Mouse (Mus musculus): ENCODE results near the gene Kcnma1. TPM values are rescaled to one million over a fixed set of nuclear protein-coding genes. Genes with fewer than 3 reads are reported as not detected.

The Kcnma1 gene
- polyA plus RNA-seq, 1 experiment from 2014 or later, result 17.2 TPM

GRCm38 (mm10) chr14:23712891-23713290 lies 301.4 kb downstream of the Kcnma1 start:
- no peaks in the 10 kb centered on the region for H3K9me3 ChIP-seq (ENCODE audit: control insufficient read depth, low read length)
- ATAC-seq, result no peak
- no peak overlapping the region for H3K27ac ChIP-seq (ENCODE audit: low read depth, low read length)
- no peaks in the 10 kb centered on the region for H3K27me3 ChIP-seq (replicated peaks; ENCODE audit: control insufficient read depth, insufficient read depth, low read length)
- no peak overlapping the region for H3K4me2 ChIP-seq (ENCODE audit: low read length)
- H3K4me3 ChIP-seq (ENCODE audit: low read length), result no peak overlapping the region
- H3K4me1 ChIP-seq (ENCODE audit: control insufficient read depth, insufficient read depth, low read depth, low read length), result no peaks in the 10 kb centered on the region; the same call in none of the 2 replicates
- H3K9ac ChIP-seq (ENCODE audit: low read depth, low read length), result no peak overlapping the region
- WGBS, result 83% methylated on average over 5 of the region's 5 CpGs
- H3K36me3 ChIP-seq (ENCODE audit: control insufficient read depth, insufficient read depth, low read length), result no peaks in the 10 kb centered on the region

- Histone ChIP-seq H3K27ac (ENCODE audit: low read depth, low read length) (peak overlapping the region; percentile 13; the same call in 1 of the 2 replicates), H3K9ac (ENCODE audit: low read depth, low read length) (no peak overlapping the region), H3K4me2 (ENCODE audit: low read length) (no peak overlapping the region), H3K9me3 (ENCODE audit: control insufficient read depth, low read length) (no peaks in the 10 kb centered on the region), H3K27me3 (replicated peaks; ENCODE audit: control insufficient read depth, insufficient read depth, low read length) (no peaks in the 10 kb centered on the region), H3K36me3 (ENCODE audit: control insufficient read depth, insufficient read depth, low read length) (no peaks in the 10 kb centered on the region), H3K4me3 (ENCODE audit: low read length) (no peak overlapping the region), H3K4me1 (ENCODE audit: control insufficient read depth, insufficient read depth, low read depth, low read length) (no peaks in the 10 kb centered on the region; the same call in none of the 2 replicates)
- WGBS, result 68% methylated on average over 7 of the region's 7 CpGs
- peak; percentile 71; the same call in 1 of the 2 replicates for ATAC-seq
These were observed 303.3 kb downstream of the Kcnma1 start for GRCm38 (mm10) chr14:23710954-23711353.

- Histone ChIP-seq H3K4me3 (ENCODE audit: low read length) (no peak overlapping the region), H3K36me3 (ENCODE audit: control insufficient read depth, insufficient read depth, low read length) (no peaks in the 10 kb centered on the region), H3K9ac (ENCODE audit: low read depth, low read length) (no peak overlapping the region), H3K4me2 (ENCODE audit: low read length) (no peak overlapping the region), H3K27ac (ENCODE audit: low read depth, low read length) (no peak overlapping the region), H3K9me3 (ENCODE audit: control insufficient read depth, low read length) (no peaks in the 10 kb centered on the region), H3K27me3 (replicated peaks; ENCODE audit: control insufficient read depth, insufficient read depth, low read length) (no peaks in the 10 kb centered on the region), H3K4me1 (ENCODE audit: control insufficient read depth, insufficient read depth, low read depth, low read length) (peaks cover 3% of the 10 kb centered on the region)
- 79% methylated on average over 10 of the region's 10 CpGs for WGBS
- no peak for ATAC-seq
These were observed 307.5 kb downstream of the Kcnma1 start for GRCm38 (mm10) chr14:23706837-23707236.

- H3K4me2 ChIP-seq (ENCODE audit: low read length), result no peak overlapping the region
- H3K27ac ChIP-seq (ENCODE audit: low read depth, low read length), result no peak overlapping the region
- ATAC-seq, result no peak
- WGBS, result 40% methylated on average over 3 of the region's 3 CpGs
- no peak overlapping the region for H3K4me3 ChIP-seq (ENCODE audit: low read length)
- no peaks in the 10 kb centered on the region for H3K9me3 ChIP-seq (ENCODE audit: control insufficient read depth, low read length)
- no peaks in the 10 kb centered on the region for H3K27me3 ChIP-seq (replicated peaks; ENCODE audit: control insufficient read depth, insufficient read depth, low read length)
- no peak overlapping the region for H3K9ac ChIP-seq (ENCODE audit: low read depth, low read length)
- peaks cover 3% of the 10 kb centered on the region; the same call in 1 of the 2 replicates for H3K4me1 ChIP-seq (ENCODE audit: control insufficient read depth, insufficient read depth, low read depth, low read length)
- no peaks in the 10 kb centered on the region for H3K36me3 ChIP-seq (ENCODE audit: control insufficient read depth, insufficient read depth, low read length)
These were observed 308.6 kb downstream of the Kcnma1 start for GRCm38 (mm10) chr14:23705647-23706046.

- no peak for ATAC-seq
- Histone ChIP-seq H3K4me1 (ENCODE audit: control insufficient read depth, insufficient read depth, low read depth, low read length) (peaks cover 3% of the 10 kb centered on the region; the same call in 1 of the 2 replicates), H3K27me3 (replicated peaks; ENCODE audit: control insufficient read depth, insufficient read depth, low read length) (no peaks in the 10 kb centered on the region), H3K4me2 (ENCODE audit: low read length) (no peak overlapping the region), H3K27ac (ENCODE audit: low read depth, low read length) (no peak overlapping the region), H3K36me3 (ENCODE audit: control insufficient read depth, insufficient read depth, low read length) (no peaks in the 10 kb centered on the region), H3K9me3 (ENCODE audit: control insufficient read depth, low read length) (no peaks in the 10 kb centered on the region), H3K4me3 (ENCODE audit: low read length) (no peak overlapping the region), H3K9ac (ENCODE audit: low read depth, low read length) (no peak overlapping the region)
These were observed 310.0 kb downstream of the Kcnma1 start for GRCm38 (mm10) chr14:23704303-23704702.

- Histone ChIP-seq H3K4me3 (ENCODE audit: low read length) (no peak overlapping the region), H3K36me3 (ENCODE audit: control insufficient read depth, insufficient read depth, low read length) (no peaks in the 10 kb centered on the region), H3K9me3 (ENCODE audit: control insufficient read depth, low read length) (no peaks in the 10 kb centered on the region), H3K27ac (ENCODE audit: low read depth, low read length) (no peak overlapping the region), H3K27me3 (replicated peaks; ENCODE audit: control insufficient read depth, insufficient read depth, low read length) (no peaks in the 10 kb centered on the region), H3K4me2 (ENCODE audit: low read length) (no peak overlapping the region), H3K4me1 (ENCODE audit: control insufficient read depth, insufficient read depth, low read depth, low read length) (no peaks in the 10 kb centered on the region), H3K9ac (ENCODE audit: low read depth, low read length) (no peak overlapping the region)
- 73% methylated on average over 3 of the region's 3 CpGs for WGBS
- ATAC-seq, result no peak
These were observed 317.9 kb downstream of the Kcnma1 start for GRCm38 (mm10) chr14:23696341-23696740.

- H3K27ac ChIP-seq (ENCODE audit: low read depth, low read length), result no peak overlapping the region
- no peak overlapping the region for H3K4me2 ChIP-seq (ENCODE audit: low read length)
- no peaks in the 10 kb centered on the region for H3K36me3 ChIP-seq (ENCODE audit: control insufficient read depth, insufficient read depth, low read length)
- no peaks in the 10 kb centered on the region for H3K27me3 ChIP-seq (replicated peaks; ENCODE audit: control insufficient read depth, insufficient read depth, low read length)
- WGBS, result 54% methylated on average over 5 of the region's 5 CpGs
- H3K4me1 ChIP-seq (ENCODE audit: control insufficient read depth, insufficient read depth, low read depth, low read length), result no peaks in the 10 kb centered on the region
- no peak overlapping the region for H3K4me3 ChIP-seq (ENCODE audit: low read length)
- no peak for ATAC-seq
- H3K9me3 ChIP-seq (ENCODE audit: control insufficient read depth, low read length), result no peaks in the 10 kb centered on the region
- H3K9ac ChIP-seq (ENCODE audit: low read depth, low read length), result no peak overlapping the region
These were observed 324.6 kb downstream of the Kcnma1 start for GRCm38 (mm10) chr14:23689681-23690080.

GRCm38 (mm10) chr14:23688513-23688912 lies 325.8 kb downstream of the Kcnma1 start:
- Histone ChIP-seq H3K4me3 (ENCODE audit: low read length) (no peak overlapping the region), H3K4me2 (ENCODE audit: low read length) (no peak overlapping the region), H3K4me1 (ENCODE audit: control insufficient read depth, insufficient read depth, low read depth, low read length) (no peaks in the 10 kb centered on the region), H3K27ac (ENCODE audit: low read depth, low read length) (no peak overlapping the region), H3K27me3 (replicated peaks; ENCODE audit: control insufficient read depth, insufficient read depth, low read length) (no peaks in the 10 kb centered on the region), H3K9me3 (ENCODE audit: control insufficient read depth, low read length) (no peaks in the 10 kb centered on the region), H3K9ac (ENCODE audit: low read depth, low read length) (no peak overlapping the region), H3K36me3 (ENCODE audit: control insufficient read depth, insufficient read depth, low read length) (no peaks in the 10 kb centered on the region)
- WGBS, result 78% methylated on average over 3 of the region's 3 CpGs
- ATAC-seq, result no peak

- no peak overlapping the region for H3K27ac ChIP-seq (ENCODE audit: low read depth, low read length)
These were observed 329.7 kb downstream of the Kcnma1 start for GRCm38 (mm10) chr14:23684463-23685066.

More at GRCm38 (mm10) chr14:23684463-23685066, 329.7 kb downstream of the Kcnma1 start:
- Histone ChIP-seq H3K9me3 (ENCODE audit: control insufficient read depth, low read length) (no peaks in the 10 kb centered on the region), H3K27me3 (replicated peaks; ENCODE audit: control insufficient read depth, insufficient read depth, low read length) (no peaks in the 10 kb centered on the region), H3K9ac (ENCODE audit: low read depth, low read length) (no peak overlapping the region), H3K36me3 (ENCODE audit: control insufficient read depth, insufficient read depth, low read length) (no peaks in the 10 kb centered on the region), H3K4me1 (ENCODE audit: control insufficient read depth, insufficient read depth, low read depth, low read length) (no peaks in the 10 kb centered on the region), H3K4me2 (ENCODE audit: low read length) (no peak overlapping the region), H3K4me3 (ENCODE audit: low read length) (no peak overlapping the region)
- ATAC-seq, result no peak
- 58% methylated on average over 3 of the region's 3 CpGs for WGBS

Measured in hindbrain, embryonic 16.5 days (tissue).